In genomic region chr17:72009836-72010235, GRCm38 (mm10) we compare ENCODE assay signal across 15 mouse cellular contexts.
"Had no signal": no experiment of that assay in that cellular context is flagged by ENCODE, and none has a peak within 500 bp of the region (broad histone marks: within the 10 kb centered on the region; RNA-seq: fewer than 3 reads in every experiment).

No protein-coding gene starts in this region.

- H3K27ac ChIP-seq: neural tube, embryonic 15.5 days; stomach, embryonic 15.5 days; stomach, postnatal 0 days had no signal

- H3K4me3 ChIP-seq: neural tube, embryonic 15.5 days; stomach, embryonic 15.5 days had no signal

- H3K27me3 ChIP-seq: neural tube, embryonic 15.5 days; stomach, embryonic 15.5 days had no signal

- DNase-seq: retina, postnatal 1 day; right cerebral cortex, adult 18-20 months; right cerebral cortex, postnatal 14 days; right cerebral cortex, postnatal 25 days; right cerebral cortex, postnatal 4 days; spleen, adult 18-20 months; thymus, adult 18-20 months; thymus, adult 2 months; thymus, postnatal 14 days; thymus, postnatal 25 days; thymus, postnatal 36 days; thymus, postnatal 4 days had no signal

- H3K4me1 ChIP-seq: neural tube, embryonic 15.5 days; stomach, embryonic 15.5 days had no signal
